Mouse (Mus musculus): ENCODE results near the gene Lgalsl.
A peak's percentile ranks its signal among the peaks of the same experiment; 100 is the strongest.

Lgalsl gene

GRCm38 (mm10) chr11:20823301-20823700 is 7.6 kb downstream of the Lgalsl start:
- no peak for DNase-seq

DNA sequence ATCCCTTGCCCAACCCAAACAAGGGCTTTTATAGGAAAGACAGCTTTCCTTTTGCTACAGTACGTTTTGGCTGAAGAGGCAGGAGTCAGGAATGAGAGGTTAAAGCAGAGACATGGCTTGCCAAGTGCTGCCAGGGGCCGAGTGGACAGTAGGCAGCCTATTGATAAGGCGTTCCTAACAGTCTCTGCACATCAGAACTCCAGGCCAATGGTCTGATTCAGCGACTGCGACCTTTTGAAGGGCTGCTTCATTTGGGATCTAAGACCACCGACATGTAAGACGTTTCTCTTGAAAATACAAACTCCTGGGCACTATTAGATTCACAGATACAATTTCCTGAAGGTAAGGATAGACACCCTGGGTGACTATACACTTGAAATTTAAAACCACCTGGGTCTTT is 9.5 kb downstream of the Lgalsl start:
- DNase-seq, result no peak

GRCm38 (mm10) chr11:20813901-20814523 is 16.8 kb downstream of the Lgalsl start:
- DNase-seq, result no peak

DNA sequence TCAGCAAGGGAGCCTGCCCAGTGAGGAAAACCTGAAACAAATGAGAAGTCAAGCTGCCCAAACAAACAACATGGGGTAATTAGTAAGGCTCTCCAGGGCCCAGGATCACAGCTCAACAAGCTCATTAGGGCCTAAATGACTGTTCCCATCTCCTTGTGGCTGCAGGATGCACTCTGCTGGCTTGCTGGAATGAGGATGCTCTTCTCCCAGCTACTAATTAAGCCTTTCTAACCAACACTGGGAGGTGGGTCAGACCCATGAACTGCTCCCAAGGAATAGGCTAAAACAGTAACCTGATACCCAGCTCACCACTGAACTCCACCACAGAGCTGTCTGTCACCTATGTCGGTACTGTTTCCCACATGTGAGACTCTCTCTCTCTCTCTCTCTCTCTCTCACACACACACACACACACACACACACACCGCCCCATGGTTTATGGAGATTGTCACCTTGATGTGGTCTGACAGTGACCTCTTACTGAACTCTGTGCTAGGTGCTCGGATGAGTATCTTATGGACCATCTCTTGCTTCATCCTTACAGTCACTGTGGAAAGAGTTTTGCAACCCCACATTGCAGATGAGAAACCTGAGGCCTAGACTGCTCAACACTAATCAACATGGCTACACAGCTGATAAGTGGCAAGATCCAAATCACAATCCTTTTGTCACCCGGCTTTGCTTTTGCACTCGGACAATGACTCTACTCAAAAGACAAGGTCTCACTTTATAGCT is 18.5 kb downstream of the Lgalsl start:
- DNase-seq, result peak; percentile 59

GRCm38 (mm10) chr11:20806659-20807058 is 24.2 kb downstream of the Lgalsl start:
- DNase-seq, result no peak

DNA sequence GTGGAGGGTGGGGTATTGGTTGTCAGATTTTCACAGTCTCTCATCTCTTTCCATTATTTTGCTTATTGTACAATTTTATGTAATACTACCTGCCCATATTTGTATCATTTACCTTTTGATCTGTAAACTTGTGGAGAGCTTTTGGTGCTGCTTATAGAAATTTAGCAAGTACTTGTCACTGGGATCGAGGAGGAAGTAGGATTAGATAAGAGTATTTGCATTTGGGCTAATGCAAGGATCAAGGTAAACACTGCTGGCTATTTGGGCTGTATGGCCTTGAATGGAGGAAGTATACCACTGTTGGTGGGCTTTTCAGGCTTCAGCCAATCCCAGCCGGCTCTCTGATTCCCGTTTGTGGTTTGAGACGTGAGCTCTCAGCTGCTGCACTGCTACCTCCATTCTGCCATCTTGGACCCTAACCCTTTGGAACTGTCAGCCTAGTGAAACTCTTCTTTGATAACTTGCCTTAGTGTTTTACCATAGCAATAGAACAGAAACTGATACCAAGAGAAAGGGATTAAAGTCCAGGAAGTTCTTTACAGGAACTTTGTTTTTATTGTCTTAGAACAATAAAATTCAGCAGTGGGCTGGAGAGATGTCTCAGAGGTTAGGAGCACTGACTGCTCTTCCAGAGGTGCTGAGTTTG is 25.1 kb downstream of the Lgalsl start:
- DNase-seq, result no peak

- no peak for DNase-seq
Measured at GRCm38 (mm10) chr11:20804416-20804815, 26.4 kb downstream of the Lgalsl start.

DNA sequence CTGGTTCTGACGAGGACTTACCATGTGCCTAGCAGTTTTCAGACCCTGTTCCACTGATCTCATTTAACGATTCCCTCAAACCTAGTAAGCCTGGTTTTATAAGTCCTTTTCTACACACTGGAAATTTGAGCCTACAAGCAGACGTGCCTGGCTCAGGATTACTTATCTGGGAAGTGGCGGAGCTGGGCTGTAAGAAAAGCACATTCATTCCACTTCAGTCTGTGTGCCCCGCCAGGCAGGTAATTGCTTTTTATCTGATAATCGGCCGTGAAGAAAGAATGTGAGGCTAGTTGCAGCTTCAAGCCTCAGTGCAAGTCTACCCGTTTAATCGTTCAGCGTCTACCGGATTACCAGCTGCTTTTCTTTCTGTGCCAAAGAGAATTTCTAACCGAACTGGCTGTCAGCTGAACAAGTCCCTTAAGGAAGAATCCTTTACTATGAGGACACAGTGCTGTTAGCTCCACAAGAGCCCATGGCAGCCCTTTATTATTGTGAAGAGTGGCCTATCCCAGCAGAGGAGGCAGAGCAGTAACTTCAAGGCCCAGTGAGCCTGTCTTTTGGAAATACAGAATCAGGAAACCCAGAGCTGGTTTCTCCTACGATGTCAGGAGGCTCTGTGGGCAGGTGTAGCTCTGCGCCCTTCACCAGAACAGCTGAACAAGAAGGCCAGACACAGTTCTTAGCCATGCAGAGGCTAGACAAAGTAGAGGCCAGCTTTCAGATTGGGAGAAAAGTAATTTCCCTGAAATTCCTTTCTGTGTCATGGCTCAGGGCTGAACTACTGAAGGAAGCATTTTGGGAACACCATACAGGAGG is 30.4 kb downstream of the Lgalsl start:
- DNase-seq, result peak; percentile 54

DNA sequence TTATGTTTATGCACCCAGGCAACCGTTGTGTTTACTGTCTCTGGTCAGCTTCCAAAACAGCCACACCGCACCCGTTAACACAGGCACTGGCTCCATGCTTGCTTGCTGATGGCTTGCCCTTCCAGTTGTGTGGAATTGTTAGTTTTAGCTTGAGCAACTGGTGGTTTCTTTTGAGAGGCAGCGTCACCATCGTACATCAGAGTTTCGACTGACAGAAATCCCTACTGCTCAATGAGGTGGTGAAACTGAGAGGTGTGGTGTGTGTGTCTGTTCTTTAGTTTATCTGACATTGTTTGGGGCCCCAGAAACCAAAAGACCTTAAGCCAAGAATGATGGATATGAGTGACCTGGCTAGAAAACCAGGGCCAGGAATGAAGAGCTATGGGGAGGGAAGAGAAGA is 33.0 kb downstream of the Lgalsl start:
- DNase-seq, result no peak

DNA sequence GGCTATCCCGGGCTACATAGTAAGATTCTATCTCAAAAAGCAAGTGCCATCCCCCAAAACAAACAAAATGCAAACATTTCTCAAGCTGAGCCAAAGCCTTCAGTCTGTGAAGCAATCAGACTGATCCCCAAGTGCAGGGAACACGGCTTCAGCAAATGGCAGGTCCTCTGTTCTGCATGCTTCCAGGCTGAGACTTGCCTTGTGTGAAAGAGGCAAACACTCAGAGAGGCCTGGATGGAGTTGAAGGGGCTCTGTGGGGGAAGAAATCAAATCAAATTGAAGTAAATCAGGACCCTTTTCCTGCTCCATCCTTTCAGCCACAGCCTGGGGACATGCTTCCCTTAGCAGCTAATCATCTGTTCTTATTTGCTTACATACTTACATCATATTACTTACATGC is 35.4 kb downstream of the Lgalsl start:
- no peak for DNase-seq

DNA sequence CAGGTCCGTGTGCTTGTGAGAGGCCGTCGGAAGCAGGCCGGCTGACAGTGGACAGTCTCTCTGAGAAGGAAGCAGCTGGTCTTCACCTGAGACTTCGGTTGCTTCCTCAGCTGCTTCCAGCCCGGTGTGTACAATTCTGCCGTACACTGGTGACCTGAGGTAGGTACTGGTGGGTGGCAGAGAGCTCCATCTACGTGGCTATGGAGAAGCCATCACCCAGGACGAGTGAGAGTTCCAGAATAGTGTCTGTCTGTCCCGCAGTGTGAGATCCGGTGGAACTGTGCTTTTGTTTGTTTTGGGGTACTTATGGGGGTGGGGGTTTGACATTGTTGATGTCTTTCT is 36.0 kb downstream of the Lgalsl start:
- no peak for DNase-seq

DNA sequence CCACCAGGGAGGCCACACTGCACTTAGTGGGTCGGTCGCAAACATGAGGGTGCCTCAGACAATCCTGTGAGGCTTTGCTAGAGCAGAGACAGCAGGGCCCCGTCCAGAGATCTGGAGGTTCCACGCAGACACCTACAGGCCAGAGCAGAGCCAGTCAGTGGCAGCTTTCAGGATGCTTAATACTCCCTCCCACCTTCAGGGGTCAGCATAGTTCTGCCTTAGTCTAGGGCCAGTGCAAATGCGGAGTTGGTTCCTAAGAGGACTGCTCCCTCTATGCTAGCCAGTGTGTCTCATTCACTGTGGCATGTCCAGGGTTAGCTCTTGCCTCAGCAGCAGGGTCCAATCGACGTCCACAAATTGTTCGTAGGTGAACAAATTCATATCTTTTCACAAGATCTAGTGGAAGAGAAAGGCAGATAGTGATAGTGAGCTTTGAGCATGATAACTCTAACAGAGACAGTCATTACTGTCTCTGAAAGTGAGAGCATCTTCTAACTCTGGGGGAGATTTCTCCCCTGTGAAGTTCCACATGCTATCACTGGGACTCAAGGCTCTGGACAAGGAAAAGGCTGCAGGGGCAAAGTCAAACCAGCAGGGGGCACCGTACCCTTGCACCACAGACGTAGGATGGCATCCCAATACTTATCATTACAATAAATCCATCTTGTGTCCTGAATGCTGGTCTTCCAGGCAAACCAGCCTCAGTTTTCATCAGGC is 36.5 kb downstream of the Lgalsl start:
- DNase-seq, result peak; percentile 85

- no peak for DNase-seq
Measured at GRCm38 (mm10) chr11:20793676-20794075, 37.2 kb downstream of the Lgalsl start.

GRCm38 (mm10) chr11:20792667-20793066 is 38.2 kb downstream of the Lgalsl start:
- no peak for DNase-seq

DNA sequence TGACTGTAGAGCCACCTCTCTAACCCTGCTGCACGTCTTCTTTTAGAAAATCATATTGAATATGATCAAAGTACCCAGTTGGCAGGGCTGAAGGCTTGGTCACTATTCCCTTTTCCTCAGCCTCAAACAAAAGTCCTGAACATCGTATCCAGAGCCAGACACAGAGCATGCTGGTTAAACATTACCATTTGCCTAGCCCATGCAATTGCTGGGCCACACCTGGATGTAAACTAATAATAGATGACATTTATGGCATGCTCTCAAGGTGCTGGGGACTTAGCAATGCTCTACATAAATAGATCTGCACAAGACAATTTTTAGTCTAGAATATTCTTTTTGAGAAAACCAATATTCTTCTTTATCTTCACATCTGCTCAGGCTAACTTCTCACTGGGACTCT is 39.5 kb downstream of the Lgalsl start:
- DNase-seq, result no peak

GRCm38 (mm10) chr11:20789015-20789414 is 41.8 kb downstream of the Lgalsl start:
- DNase-seq, result no peak

GRCm38 (mm10) chr11:20788070-20788469 is 42.8 kb downstream of the Lgalsl start:
- no peak for DNase-seq

- DNase-seq, result no peak
Measured at GRCm38 (mm10) chr11:20786191-20786590, 44.7 kb downstream of the Lgalsl start.

DNA sequence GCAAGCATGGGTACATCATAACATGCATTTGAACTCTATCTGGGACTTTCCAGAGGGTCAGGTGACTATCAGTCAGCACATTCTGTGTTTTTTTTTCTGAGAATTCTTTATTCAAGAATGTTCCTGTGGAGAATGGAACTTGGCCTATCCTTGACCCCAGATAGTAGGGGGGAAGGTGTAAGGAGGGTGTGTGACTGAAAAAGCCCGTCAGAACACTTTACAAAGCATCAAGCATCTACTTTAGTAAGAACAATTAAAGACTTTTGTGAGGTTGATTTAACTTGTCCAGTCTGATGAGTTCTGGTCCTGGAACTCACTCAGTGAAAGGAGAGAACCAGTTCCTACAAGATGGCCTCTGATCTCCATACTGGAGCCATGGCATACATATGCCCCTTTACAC is 45.7 kb downstream of the Lgalsl start:
- DNase-seq, result no peak

GRCm38 (mm10) chr11:20784776-20785175 is 46.1 kb downstream of the Lgalsl start:
- no peak for DNase-seq

GRCm38 (mm10) chr11:20783467-20783866 is 47.4 kb downstream of the Lgalsl start:
- DNase-seq, result no peak

DNA sequence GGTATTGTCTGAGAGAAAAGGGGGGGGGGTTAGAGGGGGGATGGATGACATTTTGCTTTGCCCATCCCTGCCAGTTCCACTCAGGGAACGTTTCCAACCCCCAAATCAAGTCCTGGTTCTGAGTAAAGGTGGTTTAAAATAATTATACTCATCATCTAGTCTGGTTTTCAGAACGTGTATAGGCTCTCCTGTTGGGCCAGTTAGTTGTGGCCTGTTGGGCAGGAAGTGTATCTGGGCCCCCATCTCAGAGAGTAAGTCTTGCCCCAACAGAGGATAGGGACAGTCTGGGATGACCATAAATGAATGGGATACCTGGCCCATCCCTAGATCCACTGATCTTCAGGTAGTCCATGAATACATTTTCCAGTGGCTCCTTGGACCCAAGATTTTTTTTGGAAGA is 48.2 kb downstream of the Lgalsl start:
- DNase-seq, result no peak

GRCm38 (mm10) chr11:20780312-20780711 is 50.5 kb downstream of the Lgalsl start:
- DNase-seq, result no peak

Data from retina, postnatal 1 day (tissue).